Mouse (Mus musculus) hindbrain, embryonic 13.5 days (tissue): Measurements from ENCODE around the gene Ssbp3. TPM values are rescaled to one million over a fixed set of nuclear protein-coding genes. Genes with fewer than 3 reads are reported as not detected.

Source experiments
- ATAC-seq: fragments of 200-750 bp; cut with Nextera tagmentation; 2 replicates; pipeline ENCODE4 v1.8.0; 2017; ENCODE audit warnings: moderate TSS enrichment; ENCODE audit not compliant: low FRiP score
- H3K27ac ChIP-seq: fragments of 300-500 bp; sonication (generic); 2 replicates; pipeline ENCODE4 v1.5.1; 2015; ENCODE audit warnings: inconsistent platforms, mild to moderate bottlenecking, moderate library complexity
- H3K27me3 ChIP-seq: fragments of 300-500 bp; sonication (generic); 2 replicates; pipeline ENCODE4 v1.6.1; 2015; ENCODE audit warnings: mild to moderate bottlenecking, inconsistent platforms
- H3K36me3 ChIP-seq: fragments of 300-500 bp; sonication (generic); 2 replicates; pipeline ENCODE4 v1.6.1; 2015; ENCODE audit warnings: mild to moderate bottlenecking, inconsistent platforms
- H3K4me1 ChIP-seq: fragments of 300-500 bp; sonication (generic); replicated peaks from 2 replicates; pipeline ENCODE4 v1.6.1; 2015; ENCODE audit warnings: inconsistent platforms
- H3K4me2 ChIP-seq: fragments of 300-500 bp; sonication (generic); 2 replicates; pipeline ENCODE4 v1.6.1; 2015; ENCODE audit warnings: inconsistent platforms, mild to moderate bottlenecking, moderate library complexity
- H3K4me3 ChIP-seq: fragments of 300-500 bp; sonication (generic); 2 replicates; pipeline ENCODE4 v1.5.1; 2015; ENCODE audit warnings: mild to moderate bottlenecking, inconsistent platforms
- H3K9ac ChIP-seq: fragments of 300-500 bp; sonication (generic); 2 replicates; pipeline ENCODE4 v1.6.1; 2015; ENCODE audit warnings: mild to moderate bottlenecking, inconsistent platforms
- H3K9me3 ChIP-seq: fragments of 300-500 bp; sonication (generic); 2 replicates; pipeline ENCODE4 v1.6.1; 2016; ENCODE audit warnings: inconsistent platforms
- WGBS: fragments of 180-500 bp; shearing (Covaris S2); methylation state at CpG from one replicate; pipeline ENCODE4 v1.1.7; 2015; 5-methylcytosine and 5-hydroxymethylcytosine counted together
- polyA plus RNA-seq: library from polyadenylated mRNA; unstranded; fragments of >200 nt; fragmentation: Nextera tagmentation; extraction: Ambion mirVana; gene quantifications from 2 replicates; pipeline ENCODE4 v1.2.1, GENCODE M21; 2015

Gene Ssbp3
- polyA plus RNA-seq, 1 experiment from 2014 or later: 179 TPM

- no peaks in the 10 kb centered on the region for H3K9me3 ChIP-seq
- no peak for ATAC-seq
- no peak overlapping the region for H3K4me3 ChIP-seq
- no peak overlapping the region for H3K4me2 ChIP-seq
- H3K27ac ChIP-seq: no peak overlapping the region
- H3K27me3 ChIP-seq: no peaks in the 10 kb centered on the region
- peaks cover 95% of the 10 kb centered on the region for H3K4me1 ChIP-seq
- WGBS: 93% methylated on average over 4 of the region's 4 CpGs
- H3K36me3 ChIP-seq: peaks cover 87% of the 10 kb centered on the region
- H3K9ac ChIP-seq: no peak overlapping the region
These were observed 13.7 kb downstream of the Ssbp3 start for GRCm38 (mm10) chr4:106924175-106924574.

- Histone ChIP-seq H3K4me2 (no peak overlapping the region), H3K4me3 (no peak overlapping the region), H3K4me1 (peaks cover 95% of the 10 kb centered on the region), H3K36me3 (peaks cover 81% of the 10 kb centered on the region), H3K27me3 (no peaks in the 10 kb centered on the region), H3K9ac (no peak overlapping the region), H3K9me3 (no peaks in the 10 kb centered on the region), H3K27ac (no peak overlapping the region)
- no peak for ATAC-seq
- 91% methylated on average over 10 of the region's 10 CpGs for WGBS
These were observed 14.4 kb downstream of the Ssbp3 start for GRCm38 (mm10) chr4:106924888-106925287.

GRCm38 (mm10) chr4:106926401-106926800 is 15.9 kb downstream of the Ssbp3 start:
- peaks cover 93% of the 10 kb centered on the region for H3K4me1 ChIP-seq
- H3K4me2 ChIP-seq: no peak overlapping the region
- no peak for ATAC-seq
- no peak overlapping the region for H3K4me3 ChIP-seq
- no peaks in the 10 kb centered on the region for H3K27me3 ChIP-seq
- H3K9ac ChIP-seq: no peak overlapping the region
- H3K9me3 ChIP-seq: no peaks in the 10 kb centered on the region
- WGBS: 84% methylated on average over 9 of the region's 9 CpGs
- peak overlapping the region; percentile 62 for H3K27ac ChIP-seq
- peaks cover 72% of the 10 kb centered on the region for H3K36me3 ChIP-seq

GRCm38 (mm10) chr4:106927034-106927433 is 16.5 kb downstream of the Ssbp3 start:
- no peak overlapping the region for H3K4me2 ChIP-seq
- H3K36me3 ChIP-seq: peaks cover 68% of the 10 kb centered on the region
- no peaks in the 10 kb centered on the region for H3K9me3 ChIP-seq
- WGBS: 76% methylated on average over 6 of the region's 6 CpGs
- 0 out of 2 replicates have a peak overlapping the region, but pooled peaks have one; percentile 62 for H3K27ac ChIP-seq
- no peak overlapping the region for H3K4me3 ChIP-seq
- no peak overlapping the region for H3K9ac ChIP-seq
- no peak for ATAC-seq
- peaks cover 90% of the 10 kb centered on the region for H3K4me1 ChIP-seq
- no peaks in the 10 kb centered on the region for H3K27me3 ChIP-seq

GRCm38 (mm10) chr4:106928961-106929360 is 18.5 kb downstream of the Ssbp3 start:
- H3K4me3 ChIP-seq: no peak overlapping the region
- H3K27me3 ChIP-seq: no peaks in the 10 kb centered on the region
- H3K27ac ChIP-seq: no peak overlapping the region
- no peak overlapping the region for H3K4me2 ChIP-seq
- peak overlapping the region; percentile 24; the same call in 1 of the 2 replicates for H3K9ac ChIP-seq
- WGBS: 76% methylated on average over 7 of the region's 7 CpGs
- no peak for ATAC-seq
- no peaks in the 10 kb centered on the region for H3K9me3 ChIP-seq
- peaks cover 67% of the 10 kb centered on the region for H3K36me3 ChIP-seq
- H3K4me1 ChIP-seq: peaks cover 90% of the 10 kb centered on the region

- H3K4me1 ChIP-seq: peaks cover 94% of the 10 kb centered on the region
- H3K9ac ChIP-seq: no peak overlapping the region
- no peak for ATAC-seq
- H3K27me3 ChIP-seq: no peaks in the 10 kb centered on the region
- 93% methylated on average over 7 of the region's 7 CpGs for WGBS
- no peaks in the 10 kb centered on the region for H3K9me3 ChIP-seq
- H3K4me2 ChIP-seq: no peak overlapping the region
- H3K27ac ChIP-seq: no peak overlapping the region
- peaks cover 50% of the 10 kb centered on the region for H3K36me3 ChIP-seq
- no peak overlapping the region for H3K4me3 ChIP-seq
These were observed 22.1 kb downstream of the Ssbp3 start for GRCm38 (mm10) chr4:106932583-106932982.

- WGBS: 78% methylated on average over 9 of the region's 9 CpGs
- peaks cover 94% of the 10 kb centered on the region for H3K4me1 ChIP-seq
- H3K9me3 ChIP-seq: no peaks in the 10 kb centered on the region
- H3K9ac ChIP-seq: 0 out of 2 replicates have a peak overlapping the region, but pooled peaks have one; percentile 46
- H3K27me3 ChIP-seq: no peaks in the 10 kb centered on the region
- no peak overlapping the region for H3K27ac ChIP-seq
- no peak for ATAC-seq
- no peak overlapping the region for H3K4me2 ChIP-seq
- H3K36me3 ChIP-seq: peaks cover 39% of the 10 kb centered on the region
- H3K4me3 ChIP-seq: no peak overlapping the region
These were observed 23.4 kb downstream of the Ssbp3 start for GRCm38 (mm10) chr4:106933813-106934482.

GRCm38 (mm10) chr4:106934931-106935582 is 24.6 kb downstream of the Ssbp3 start:
- Histone ChIP-seq H3K36me3 (peaks cover 36% of the 10 kb centered on the region), H3K4me2 (no peak overlapping the region), H3K27me3 (no peaks in the 10 kb centered on the region), H3K9me3 (no peaks in the 10 kb centered on the region), H3K27ac (peak overlapping the region; percentile 88), H3K4me1 (peaks cover 95% of the 10 kb centered on the region), H3K9ac (peak overlapping the region; percentile 66), H3K4me3 (no peak overlapping the region)
- no peak for ATAC-seq
- WGBS: 34% methylated on average over 12 of the region's 12 CpGs

- 0 out of 2 replicates have a peak, but pooled peaks have one; percentile 14 for ATAC-seq
- H3K36me3 ChIP-seq: peaks cover 36% of the 10 kb centered on the region
- 0 out of 2 replicates have a peak overlapping the region, but pooled peaks have one; percentile 17 for H3K4me2 ChIP-seq
- H3K9me3 ChIP-seq: no peaks in the 10 kb centered on the region
- no peak overlapping the region for H3K4me3 ChIP-seq
- WGBS: 13% methylated on average over 2 of the region's 2 CpGs
- peaks cover 93% of the 10 kb centered on the region for H3K4me1 ChIP-seq
- no peaks in the 10 kb centered on the region for H3K27me3 ChIP-seq
- H3K9ac ChIP-seq: peak overlapping the region; percentile 66
- H3K27ac ChIP-seq: peak overlapping the region; percentile 88
These were observed 25.1 kb downstream of the Ssbp3 start for GRCm38 (mm10) chr4:106935583-106935935.

GRCm38 (mm10) chr4:106936041-106936440 is 25.5 kb downstream of the Ssbp3 start:
- H3K9ac ChIP-seq: peak overlapping the region; percentile 66
- peak overlapping the region; percentile 88 for H3K27ac ChIP-seq
- ATAC-seq: no peak
- no peaks in the 10 kb centered on the region for H3K9me3 ChIP-seq
- H3K4me2 ChIP-seq: 0 out of 2 replicates have a peak overlapping the region, but pooled peaks have one; percentile 17
- H3K4me3 ChIP-seq: no peak overlapping the region
- 44% methylated on average over 3 of the region's 3 CpGs for WGBS
- no peaks in the 10 kb centered on the region for H3K27me3 ChIP-seq
- peaks cover 33% of the 10 kb centered on the region for H3K36me3 ChIP-seq
- H3K4me1 ChIP-seq: peaks cover 93% of the 10 kb centered on the region

GRCm38 (mm10) chr4:106936741-106937140 is 26.2 kb downstream of the Ssbp3 start:
- peak overlapping the region; percentile 66 for H3K9ac ChIP-seq
- H3K27me3 ChIP-seq: no peaks in the 10 kb centered on the region
- peaks cover 97% of the 10 kb centered on the region for H3K4me1 ChIP-seq
- H3K27ac ChIP-seq: peak overlapping the region; percentile 88
- WGBS: 3% methylated on average over 8 of the region's 8 CpGs
- H3K36me3 ChIP-seq: peaks cover 29% of the 10 kb centered on the region
- no peaks in the 10 kb centered on the region for H3K9me3 ChIP-seq
- peak overlapping the region; percentile 4; the same call in 1 of the 2 replicates for H3K4me2 ChIP-seq
- no peak overlapping the region for H3K4me3 ChIP-seq
- ATAC-seq: no peak

GRCm38 (mm10) chr4:106938506-106939222 is 28.2 kb downstream of the Ssbp3 start:
- Histone ChIP-seq H3K27ac (peak overlapping the region; percentile 88), H3K27me3 (no peaks in the 10 kb centered on the region), H3K4me2 (peak overlapping the region; percentile 33), H3K9ac (peak overlapping the region; percentile 56), H3K36me3 (peaks cover 11% of the 10 kb centered on the region), H3K9me3 (no peaks in the 10 kb centered on the region), H3K4me1 (peaks cover 97% of the 10 kb centered on the region), H3K4me3 (no peak overlapping the region)
- 45% methylated on average over 8 of the region's 8 CpGs for WGBS
- ATAC-seq: no peak
